In the genomic region with DNA sequence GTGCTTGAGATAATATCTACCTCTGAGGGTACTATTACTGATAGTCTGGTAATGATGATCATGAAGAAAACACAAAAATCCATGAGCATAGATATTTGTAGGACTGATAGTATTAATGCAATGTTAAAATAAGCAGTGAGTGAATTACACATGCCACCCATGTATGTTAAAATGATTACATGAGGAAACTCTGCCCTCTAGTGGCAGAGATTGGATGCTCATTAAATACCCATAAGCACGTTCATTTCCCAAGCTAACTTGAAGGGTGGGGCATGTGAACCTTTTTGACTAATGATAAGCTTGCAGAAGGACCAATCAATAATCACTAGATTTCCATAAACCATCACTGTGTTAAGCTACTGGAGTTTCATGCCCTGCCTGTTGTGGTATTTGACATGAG, we compare ENCODE assay signal across 10 mouse cellular contexts.
DNase-seq lines count a peak whose midpoint lies in the region; ATAC-seq and TF ChIP-seq lines count a peak whose summit lies in the region.
"Had no signal": no experiment of that assay in that cellular context is flagged by ENCODE, and none has a peak within 500 bp of the region (broad histone marks: within the 10 kb centered on the region; RNA-seq: fewer than 3 reads in every experiment).

No protein-coding gene starts in this region.

- peak; percentile 37; the same call in 1 of the 2 replicates for TF ChIP-seq CTCF in liver, adult 2 months (IDR thresholded peaks at IDR 0.05; ENCODE audit: low read depth, low read length)
- peak; percentile 74 for TF ChIP-seq CTCF in forebrain, postnatal 0 days (IDR thresholded peaks at IDR 0.05; ENCODE audit: low read depth)

- peak; percentile 50 for DNase-seq in adrenal gland, postnatal 10 days
- no peak for DNase-seq in adrenal gland, postnatal 25 days
- peak; percentile 55 for DNase-seq in liver, adult 2 months (ENCODE audit: extremely low read depth, low read depth, low spot score)
- peak; percentile 78 for DNase-seq in adipocyte (ENCODE audit: low spot score)
- peak; percentile 62 for DNase-seq in forebrain, postnatal 0 days
- peak; percentile 19 to 25 for DNase-seq in layer of hippocampus, adult 8-10 months (ENCODE audit: low spot score in 2 of 2)

- WGBS in liver, adult 2 months: 0% methylated on average over 1 of the region's 1 CpGs
- 0% methylated on average over 1 of the region's 1 CpGs for WGBS in liver, embryonic 12.5 days (ENCODE audit: insufficient replicate concordance)
- 2% methylated on average over 1 of the region's 1 CpGs for WGBS in forebrain, postnatal 0 days

- no peaks in the 10 kb centered on the region for H3K36me3 ChIP-seq in liver, adult 2 months (ENCODE audit: control insufficient read depth, insufficient read depth, low read length)
- H3K36me3 ChIP-seq in liver, embryonic 12.5 days: no peaks in the 10 kb centered on the region
- H3K36me3 ChIP-seq in forebrain, postnatal 0 days (ENCODE audit: insufficient read depth): no peaks in the 10 kb centered on the region
- H3K36me3 ChIP-seq: heart, embryonic 13.5 days had no signal

- peaks cover 2% of the 10 kb centered on the region; the same call in 1 of the 2 replicates for H3K4me1 ChIP-seq in liver, adult 2 months (ENCODE audit: control insufficient read depth, insufficient read depth, low read length)
- no peaks in the 10 kb centered on the region for H3K4me1 ChIP-seq in liver, embryonic 12.5 days
- no peaks in the 10 kb centered on the region for H3K4me1 ChIP-seq in forebrain, postnatal 0 days (ENCODE audit: insufficient read depth)

- H3K79me2 ChIP-seq in liver, adult 2 months (ENCODE audit: control insufficient read depth, insufficient read depth, low read length): no peaks in the 10 kb centered on the region

- no peaks in the 10 kb centered on the region for H3K27me3 ChIP-seq in liver, adult 2 months (ENCODE audit: control insufficient read depth, insufficient read depth, low read length)
- no peaks in the 10 kb centered on the region for H3K27me3 ChIP-seq in liver, embryonic 12.5 days (replicated peaks)
- H3K27me3 ChIP-seq in forebrain, postnatal 0 days (ENCODE audit: insufficient read depth, low read length): no peaks in the 10 kb centered on the region
- H3K27me3 ChIP-seq: heart, embryonic 13.5 days had no signal

- H3K4me2 ChIP-seq in liver, embryonic 12.5 days: no peak overlapping the region
- H3K4me2 ChIP-seq in forebrain, postnatal 0 days (ENCODE audit: low read depth): no peak overlapping the region
- H3K4me2 ChIP-seq: heart, embryonic 13.5 days had no signal

- no peak overlapping the region for H3K9ac ChIP-seq in liver, adult 2 months (ENCODE audit: low read depth, low read length)
- no peak overlapping the region for H3K9ac ChIP-seq in liver, embryonic 12.5 days
- no peak overlapping the region for H3K9ac ChIP-seq in forebrain, postnatal 0 days
- H3K9ac ChIP-seq: heart, embryonic 13.5 days had no signal

- no peak overlapping the region for H3K4me3 ChIP-seq in liver, adult 2 months (ENCODE audit: insufficient read depth, low read depth, low read length)
- no peak overlapping the region for H3K4me3 ChIP-seq in liver, embryonic 12.5 days
- H3K4me3 ChIP-seq in forebrain, postnatal 0 days (ENCODE audit: low read depth, low read length): no peak overlapping the region
- H3K4me3 ChIP-seq: heart, embryonic 13.5 days; myocyte had no signal

- no peak for ATAC-seq in liver, embryonic 12.5 days
- peak; percentile 43; the same call in 1 of the 2 replicates for ATAC-seq in forebrain, postnatal 0 days
- peak; percentile 60; the same call in 1 of the 2 replicates for ATAC-seq in neutrophil, adult 5-6 weeks (ENCODE audit: extremely low read depth, insufficient number of reproducible peaks, low FRiP score, poor library complexity, severe bottlenecking)

- no peak overlapping the region for H3K27ac ChIP-seq in liver, adult 2 months (replicated peaks; ENCODE audit: insufficient read depth, low read depth, low read length)
- H3K27ac ChIP-seq in liver, embryonic 12.5 days: no peak overlapping the region
- H3K27ac ChIP-seq in forebrain, postnatal 0 days (ENCODE audit: low read depth, low read length): no peak overlapping the region
- H3K27ac ChIP-seq: heart, embryonic 13.5 days had no signal

- H3K9me3 ChIP-seq in liver, embryonic 12.5 days (replicated peaks): no peaks in the 10 kb centered on the region
- H3K9me3 ChIP-seq in forebrain, postnatal 0 days (ENCODE audit: low read length): no peaks in the 10 kb centered on the region
- H3K9me3 ChIP-seq: heart, embryonic 13.5 days had no signal

- TF ChIP-seq POLR2A in liver, adult 2 months (IDR thresholded peaks at IDR 0.05; ENCODE audit: extremely low read depth, insufficient read depth, low read length): no peak
